Mouse (Mus musculus) forebrain, embryonic 14.5 days (tissue): Measurements from ENCODE around the gene Adgre5. TPM values are rescaled to one million over a fixed set of nuclear protein-coding genes. Genes with fewer than 3 reads are reported as not detected.

Experiments used
- ATAC-seq: fragments of 200-750 bp; cut with Nextera tagmentation; 2 replicates; pipeline ENCODE4 v1.8.0; 2017; ENCODE audit warnings: mild to moderate bottlenecking, moderate library complexity
- DNase-seq: peaks from one replicate; pipeline ENCODE4 v3.0.0-alpha.2; 2015; ENCODE audit warnings: low spot score
- H3K27ac ChIP-seq: fragments of 300-500 bp; sonication (generic); 2 replicates; pipeline ENCODE4 v1.5.1; 2014; ENCODE audit warnings: low read depth, mild to moderate bottlenecking, control low read depth, low read length, moderate library complexity
- H3K27me3 ChIP-seq: fragments of 300-500 bp; sonication (generic); replicated peaks from 2 replicates; pipeline ENCODE4 v1.6.1; 2014; ENCODE audit warnings: low read length, control low read depth, mixed read lengths; ENCODE audit not compliant: control insufficient read depth, insufficient read depth
- H3K36me3 ChIP-seq: fragments of 300-500 bp; sonication (generic); 2 replicates; pipeline ENCODE4 v1.6.1; 2014; ENCODE audit warnings: low read length, control low read depth; ENCODE audit not compliant: control insufficient read depth, insufficient read depth
- H3K4me1 ChIP-seq: fragments of 300-500 bp; sonication (generic); 2 replicates; pipeline ENCODE4 v1.6.1; 2014; ENCODE audit warnings: antibody characterized with exemption, low read length, control low read depth; ENCODE audit not compliant: control insufficient read depth, insufficient read depth
- H3K4me2 ChIP-seq: fragments of 300-500 bp; sonication (generic); 2 replicates; pipeline ENCODE4 v1.6.1; 2014; ENCODE audit warnings: mild to moderate bottlenecking, control low read depth, low read length
- H3K4me3 ChIP-seq: fragments of 300-500 bp; sonication (generic); 2 replicates; pipeline ENCODE4 v1.5.1; 2014; ENCODE audit warnings: low read depth, low read length, control low read depth
- H3K9ac ChIP-seq: fragments of 300-500 bp; sonication (generic); 2 replicates; pipeline ENCODE4 v1.6.1; 2014; ENCODE audit warnings: mild to moderate bottlenecking, low read length, control low read depth, moderate library complexity
- H3K9me3 ChIP-seq: fragments of 300-500 bp; sonication (generic); replicated peaks from 2 replicates; pipeline ENCODE4 v1.6.1; 2016; ENCODE audit warnings: low read length, control low read depth, mixed read lengths; ENCODE audit not compliant: control insufficient read depth
- WGBS: fragments of 180-500 bp; shearing (Covaris S2); extraction: QIAGEN DNeasy Blood & Tissue Kit; methylation state at CpG from one replicate; pipeline ENCODE4 v1.1.7; 2014; 5-methylcytosine and 5-hydroxymethylcytosine counted together
- polyA plus RNA-seq: library from polyadenylated mRNA; unstranded; fragments of >200 nt; fragmentation: Nextera tagmentation; extraction: Ambion mirVana; gene quantifications from 2 replicates; pipeline ENCODE4 v1.2.1, GENCODE M21; 2014

The Adgre5 gene
- polyA plus RNA-seq, 1 experiment from 2014 or later, result 9.3 TPM

- WGBS, result 82% methylated on average over 9 of the region's 9 CpGs
- no peak overlapping the region for H3K4me3 ChIP-seq
- no peaks in the 10 kb centered on the region for H3K27me3 ChIP-seq
- DNase-seq (no peak), ATAC-seq (no peak)
- H3K9ac ChIP-seq, result no peak overlapping the region
- H3K4me2 ChIP-seq, result no peak overlapping the region
- H3K4me1 ChIP-seq, result peaks cover 3% of the 10 kb centered on the region; the same call in 1 of the 2 replicates
- H3K36me3 ChIP-seq, result no peaks in the 10 kb centered on the region
- no peak overlapping the region for H3K27ac ChIP-seq
- H3K9me3 ChIP-seq, result no peaks in the 10 kb centered on the region
These were observed 40.6 kb downstream of the Adgre5 start for GRCm38 (mm10) chr8:83700423-83701085.

GRCm38 (mm10) chr8:83699566-83699965 is 41.6 kb downstream of the Adgre5 start:
- WGBS, result 48% methylated on average over 9 of the region's 9 CpGs
- H3K27me3 ChIP-seq, result no peaks in the 10 kb centered on the region
- ATAC-seq, result no peak
- peak overlapping the region; percentile 91 for H3K9ac ChIP-seq
- H3K4me3 ChIP-seq, result peak overlapping the region; percentile 86
- no peaks in the 10 kb centered on the region for H3K36me3 ChIP-seq
- no peaks in the 10 kb centered on the region for H3K9me3 ChIP-seq
- peak; percentile 3 for DNase-seq
- peaks cover 3% of the 10 kb centered on the region; the same call in 1 of the 2 replicates for H3K4me1 ChIP-seq
- peak overlapping the region; percentile 91 for H3K4me2 ChIP-seq
- H3K27ac ChIP-seq, result no peak overlapping the region

GRCm38 (mm10) chr8:83698661-83699453 is 42.3 kb downstream of the Adgre5 start, which contains the start of gene Pkn1:
Gene Pkn1 (minus strand): TSS chr8:83699179.
- 0% methylated on average over 70 of the region's 85 CpGs for WGBS

GRCm38 (mm10) chr8:83698291-83698660 is 42.9 kb downstream of the Adgre5 start:
- Histone ChIP-seq H3K4me2 (peak overlapping the region; percentile 91), H3K36me3 (no peaks in the 10 kb centered on the region), H3K9ac (peak overlapping the region; percentile 91), H3K4me1 (peaks cover 3% of the 10 kb centered on the region; the same call in 1 of the 2 replicates), H3K4me3 (peak overlapping the region; percentile 86), H3K27me3 (no peaks in the 10 kb centered on the region), H3K9me3 (no peaks in the 10 kb centered on the region), H3K27ac (0 out of 2 replicates have a peak overlapping the region, but pooled peaks have one; percentile 50)
- ATAC-seq, result peak; percentile 18
- 4% methylated on average over 14 of the region's 15 CpGs for WGBS
- peak; percentile 49 for DNase-seq

More at GRCm38 (mm10) chr8:83698661-83699453, 42.3 kb downstream of the Adgre5 start, which contains the start of gene Pkn1:
- peak; percentile 89 for ATAC-seq
- peak within 1 kb of the TSS; percentile 50; the same call in 1 of the 2 replicates for H3K27ac ChIP-seq
- H3K4me2 ChIP-seq, result peak within 1 kb of the TSS; percentile 91
- peaks cover 3% of the 10 kb centered on the region; the same call in 1 of the 2 replicates for H3K4me1 ChIP-seq
- H3K9ac ChIP-seq, result peak within 1 kb of the TSS; percentile 91
- peak within 1 kb of the TSS; percentile 86 for H3K4me3 ChIP-seq
- peak; percentile 82 for DNase-seq
- no peaks in the 10 kb centered on the region for H3K36me3 ChIP-seq
- no peaks in the 10 kb centered on the region for H3K9me3 ChIP-seq
- H3K27me3 ChIP-seq, result no peaks in the 10 kb centered on the region

- H3K4me3 ChIP-seq, result peak overlapping the region; percentile 86
- peaks cover 3% of the 10 kb centered on the region; the same call in 1 of the 2 replicates for H3K4me1 ChIP-seq
- peak overlapping the region; percentile 91 for H3K9ac ChIP-seq
- DNase-seq, result no peak
- H3K36me3 ChIP-seq, result peaks cover 2% of the 10 kb centered on the region
- H3K4me2 ChIP-seq, result peak overlapping the region; percentile 91
- no peaks in the 10 kb centered on the region for H3K27me3 ChIP-seq
- 68% methylated on average over 19 of the region's 19 CpGs for WGBS
- peak overlapping the region; percentile 48; the same call in 1 of the 2 replicates for H3K27ac ChIP-seq
- no peak for ATAC-seq
- no peaks in the 10 kb centered on the region for H3K9me3 ChIP-seq
These were observed 43.5 kb downstream of the Adgre5 start for GRCm38 (mm10) chr8:83697374-83698220.

- 93% methylated on average over 17 of the region's 17 CpGs for WGBS
These were observed 45.6 kb downstream of the Adgre5 start for GRCm38 (mm10) chr8:83695351-83696106.

GRCm38 (mm10) chr8:83694369-83695160 is 46.6 kb downstream of the Adgre5 start:
- Histone ChIP-seq H3K36me3 (peaks cover 32% of the 10 kb centered on the region), H3K9ac (no peak overlapping the region), H3K4me2 (no peak overlapping the region), H3K9me3 (no peaks in the 10 kb centered on the region), H3K4me1 (peaks cover 2% of the 10 kb centered on the region; the same call in 1 of the 2 replicates), H3K27ac (no peak overlapping the region), H3K27me3 (no peaks in the 10 kb centered on the region), H3K4me3 (no peak overlapping the region)
- ATAC-seq, result no peak
- WGBS, result 91% methylated on average over 11 of the region's 11 CpGs
- DNase-seq, result no peak

More at GRCm38 (mm10) chr8:83695351-83696106, 45.6 kb downstream of the Adgre5 start:
- H3K9ac ChIP-seq, result no peak overlapping the region
- H3K27me3 ChIP-seq, result no peaks in the 10 kb centered on the region
- no peak overlapping the region for H3K4me2 ChIP-seq
- no peaks in the 10 kb centered on the region for H3K9me3 ChIP-seq
- H3K4me1 ChIP-seq, result peaks cover 3% of the 10 kb centered on the region; the same call in 1 of the 2 replicates
- H3K27ac ChIP-seq, result no peak overlapping the region
- H3K36me3 ChIP-seq, result peaks cover 22% of the 10 kb centered on the region
- no peak overlapping the region for H3K4me3 ChIP-seq
- no peak for DNase-seq
- ATAC-seq, result no peak
